Mouse (Mus musculus) layer of hippocampus, adult 9-10 months (tissue): ENCODE measurements at regions not wholly inside any gene's neighbourhood (a gene's known extent, or its start where the extent isn't known, plus 50 kb on each side); places are given as distances from the start of the nearest gene placed in this dataset.
"Not testable (repeated sequence)": the region's sequence is repeated elsewhere in the genome, so short reads cannot be mapped to it uniquely, and the experiment has no call there.

Source experiments
- DNase-seq: peaks from one replicate; pipeline ENCODE4 v3.0.0; 2022; ENCODE audit warnings: low spot score

DNA sequence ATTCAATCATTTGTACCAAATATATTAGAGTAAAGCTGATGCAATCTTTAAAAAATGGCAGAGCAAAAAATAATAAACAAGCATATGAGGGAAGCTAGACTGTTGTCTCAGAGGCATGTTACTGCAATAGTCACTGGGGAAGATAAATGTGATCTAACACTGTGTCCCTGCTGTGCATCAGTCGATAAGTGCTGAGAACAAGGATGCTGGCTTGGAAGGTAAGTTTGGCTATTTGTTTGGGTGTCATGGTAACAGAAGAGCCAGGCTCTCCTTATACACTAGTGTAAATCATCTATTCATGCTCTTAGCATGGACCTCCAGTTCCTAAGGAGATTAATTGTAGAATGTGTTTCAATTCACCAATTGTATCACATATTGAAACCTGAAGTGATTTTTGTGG, 102.0 kb upstream of the Ghr start:
- DNase-seq, result no peak

DNA sequence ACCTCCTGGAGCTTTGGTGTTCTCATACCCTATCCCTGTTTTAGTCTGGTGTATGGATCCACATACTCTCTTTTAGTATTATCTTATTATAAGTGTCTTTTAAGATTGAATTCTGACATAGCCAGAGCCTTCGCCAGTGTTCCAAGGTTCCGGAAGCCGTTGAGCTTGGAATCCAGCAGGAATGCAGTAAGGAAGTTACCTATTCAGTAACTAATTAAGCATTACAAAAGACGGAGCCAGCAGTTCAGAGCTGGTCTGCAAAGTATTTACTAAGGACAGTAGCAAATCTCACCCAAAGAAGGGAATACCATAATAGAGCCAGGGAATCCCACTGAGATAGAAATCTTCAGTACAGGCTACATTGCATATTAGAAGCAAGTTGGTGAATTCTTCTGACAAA, 93.7 kb upstream of the Ghr start:
- not testable (repeated sequence) for DNase-seq

DNA sequence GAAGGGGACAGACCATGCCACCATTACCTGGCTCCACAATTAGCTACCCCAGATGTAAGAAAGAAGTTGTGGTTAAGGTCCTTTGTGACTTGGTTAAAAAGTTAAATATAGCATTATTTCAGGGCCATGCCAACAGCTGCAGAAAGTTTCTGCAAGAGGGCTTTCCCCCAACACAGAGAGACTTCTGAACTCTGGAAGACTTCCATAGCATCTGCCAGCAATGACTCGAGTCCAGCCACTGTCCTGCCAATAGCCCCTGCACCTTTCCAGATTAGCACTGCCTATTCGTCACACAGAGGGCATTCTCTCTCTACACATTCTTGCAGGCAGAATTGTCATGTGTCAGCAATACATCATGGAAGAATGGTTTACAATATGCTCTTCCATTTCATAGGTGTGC, 89.3 kb upstream of the Ghr start:
- DNase-seq, result no peak

DNA sequence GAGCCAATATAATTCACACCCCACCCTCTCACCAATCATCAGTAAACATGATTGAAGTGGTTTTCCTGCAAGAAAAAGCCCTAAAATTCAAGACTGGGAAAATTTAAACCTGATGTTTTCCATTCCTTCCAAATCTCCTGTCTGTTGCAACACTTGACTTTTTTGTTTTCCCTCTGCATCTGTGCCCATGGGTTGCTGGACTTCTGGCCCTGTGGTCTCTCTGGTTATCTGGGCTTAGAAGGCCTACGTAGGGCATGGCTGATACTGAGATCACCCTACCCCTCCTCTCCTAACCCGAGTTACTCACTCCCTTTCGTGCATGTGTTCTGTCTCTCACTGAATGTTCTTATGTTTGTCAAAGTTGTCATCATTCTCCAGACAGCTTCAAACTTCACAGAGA, 87.9 kb upstream of the Ghr start:
- DNase-seq, result no peak

DNA sequence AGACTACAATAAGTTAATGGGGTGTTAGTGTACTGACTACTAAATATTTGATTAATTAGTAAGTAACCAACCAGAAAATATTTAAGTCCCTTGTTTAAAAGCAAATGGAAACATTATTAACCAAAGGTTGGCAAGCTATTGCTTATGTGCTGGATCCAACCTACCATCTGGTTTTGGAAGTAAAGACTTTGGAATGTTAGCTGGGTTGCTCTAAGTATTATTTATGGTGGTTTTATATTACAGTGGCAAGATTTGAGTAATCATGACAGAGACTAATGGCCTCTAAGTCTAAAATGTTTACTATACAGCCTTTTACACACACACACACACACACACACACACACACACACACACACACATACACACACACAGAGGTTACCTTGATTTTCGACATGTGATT, 86.1 kb upstream of the Ghr start:
- no peak for DNase-seq

DNA sequence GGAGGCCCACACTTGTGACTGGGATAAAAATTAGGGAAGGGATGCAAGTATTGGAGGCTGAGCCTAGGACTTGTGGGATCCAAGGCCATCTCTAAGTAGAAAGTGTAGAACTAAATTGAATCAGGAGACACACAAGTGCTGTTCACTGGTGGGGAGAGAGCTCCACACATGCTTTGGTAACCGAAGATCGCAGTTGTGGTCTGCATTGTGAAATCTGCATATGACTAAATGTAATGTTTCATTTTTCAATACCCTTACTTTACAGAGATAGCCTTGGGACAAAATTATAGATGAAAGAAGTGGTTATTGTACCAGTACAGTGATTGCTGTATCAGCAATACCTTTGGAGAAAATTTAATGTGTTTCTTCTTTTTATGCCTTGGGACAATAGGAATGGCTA, 85.6 kb upstream of the Ghr start:
- no peak for DNase-seq

DNA sequence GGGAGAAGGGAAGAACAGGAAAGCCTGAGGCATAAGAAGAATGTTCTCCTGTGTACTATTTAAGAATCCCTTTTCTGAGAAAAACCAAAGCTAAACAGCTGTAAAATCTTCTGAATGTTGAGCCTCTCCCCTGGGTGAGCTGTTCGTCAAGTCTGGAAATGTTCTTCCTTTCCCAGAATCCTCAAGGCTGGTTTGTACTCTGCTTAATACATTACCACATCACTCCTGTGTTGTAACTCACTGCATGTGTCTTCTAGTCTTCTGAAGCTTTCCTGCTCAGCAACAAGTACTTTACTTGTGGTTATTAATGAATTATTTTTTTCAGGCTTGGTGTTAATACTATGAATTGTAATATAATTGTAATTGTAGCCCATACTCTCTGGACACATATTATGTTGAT, 65.4 kb upstream of the Ghr start:
- no peak for DNase-seq

DNA sequence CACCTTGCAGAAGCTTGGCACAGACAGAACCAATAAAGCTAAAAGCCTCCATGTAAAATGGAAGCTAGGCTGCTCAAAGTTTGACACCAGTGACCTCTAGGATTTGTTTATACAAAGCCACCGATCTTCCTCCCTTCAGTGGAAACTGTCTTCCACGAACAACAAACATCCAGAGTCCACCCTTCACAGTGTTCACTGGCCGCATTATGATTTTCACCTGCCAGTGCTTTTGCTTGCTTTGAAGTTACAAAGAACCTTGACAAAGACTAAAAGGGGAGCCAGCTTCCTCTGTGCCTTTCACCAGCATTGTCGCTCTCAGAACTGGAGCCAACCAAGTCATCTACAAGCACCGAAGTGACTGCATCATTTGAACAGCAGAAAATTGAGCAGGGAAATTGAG, 56.8 kb upstream of the Ghr start:
- no peak for DNase-seq
